Mouse (Mus musculus) hindbrain, embryonic 13.5 days (tissue): ENCODE data around the gene Rin2. TPM values are rescaled to one million over a fixed set of nuclear protein-coding genes. Genes with fewer than 3 reads are reported as not detected.

ENCODE experiments used
- ATAC-seq: fragments of 200-750 bp; cut with Nextera tagmentation; 2 replicates; pipeline ENCODE4 v1.8.0; 2017; ENCODE audit warnings: moderate TSS enrichment; ENCODE audit not compliant: low FRiP score
- H3K27ac ChIP-seq: fragments of 300-500 bp; sonication (generic); 2 replicates; pipeline ENCODE4 v1.5.1; 2015; ENCODE audit warnings: inconsistent platforms, mild to moderate bottlenecking, moderate library complexity
- H3K27me3 ChIP-seq: fragments of 300-500 bp; sonication (generic); 2 replicates; pipeline ENCODE4 v1.6.1; 2015; ENCODE audit warnings: mild to moderate bottlenecking, inconsistent platforms
- H3K36me3 ChIP-seq: fragments of 300-500 bp; sonication (generic); 2 replicates; pipeline ENCODE4 v1.6.1; 2015; ENCODE audit warnings: mild to moderate bottlenecking, inconsistent platforms
- H3K4me1 ChIP-seq: fragments of 300-500 bp; sonication (generic); replicated peaks from 2 replicates; pipeline ENCODE4 v1.6.1; 2015; ENCODE audit warnings: inconsistent platforms
- H3K4me2 ChIP-seq: fragments of 300-500 bp; sonication (generic); 2 replicates; pipeline ENCODE4 v1.6.1; 2015; ENCODE audit warnings: inconsistent platforms, mild to moderate bottlenecking, moderate library complexity
- H3K4me3 ChIP-seq: fragments of 300-500 bp; sonication (generic); 2 replicates; pipeline ENCODE4 v1.5.1; 2015; ENCODE audit warnings: mild to moderate bottlenecking, inconsistent platforms
- H3K9ac ChIP-seq: fragments of 300-500 bp; sonication (generic); 2 replicates; pipeline ENCODE4 v1.6.1; 2015; ENCODE audit warnings: mild to moderate bottlenecking, inconsistent platforms
- H3K9me3 ChIP-seq: fragments of 300-500 bp; sonication (generic); 2 replicates; pipeline ENCODE4 v1.6.1; 2016; ENCODE audit warnings: inconsistent platforms
- WGBS: fragments of 180-500 bp; shearing (Covaris S2); methylation state at CpG from one replicate; pipeline ENCODE4 v1.1.7; 2015; 5-methylcytosine and 5-hydroxymethylcytosine counted together
- polyA plus RNA-seq: library from polyadenylated mRNA; unstranded; fragments of >200 nt; fragmentation: Nextera tagmentation; extraction: Ambion mirVana; gene quantifications from 2 replicates; pipeline ENCODE4 v1.2.1, GENCODE M21; 2015

The Rin2 gene
- polyA plus RNA-seq, 1 experiment from 2014 or later = 15.4 TPM

DNA sequence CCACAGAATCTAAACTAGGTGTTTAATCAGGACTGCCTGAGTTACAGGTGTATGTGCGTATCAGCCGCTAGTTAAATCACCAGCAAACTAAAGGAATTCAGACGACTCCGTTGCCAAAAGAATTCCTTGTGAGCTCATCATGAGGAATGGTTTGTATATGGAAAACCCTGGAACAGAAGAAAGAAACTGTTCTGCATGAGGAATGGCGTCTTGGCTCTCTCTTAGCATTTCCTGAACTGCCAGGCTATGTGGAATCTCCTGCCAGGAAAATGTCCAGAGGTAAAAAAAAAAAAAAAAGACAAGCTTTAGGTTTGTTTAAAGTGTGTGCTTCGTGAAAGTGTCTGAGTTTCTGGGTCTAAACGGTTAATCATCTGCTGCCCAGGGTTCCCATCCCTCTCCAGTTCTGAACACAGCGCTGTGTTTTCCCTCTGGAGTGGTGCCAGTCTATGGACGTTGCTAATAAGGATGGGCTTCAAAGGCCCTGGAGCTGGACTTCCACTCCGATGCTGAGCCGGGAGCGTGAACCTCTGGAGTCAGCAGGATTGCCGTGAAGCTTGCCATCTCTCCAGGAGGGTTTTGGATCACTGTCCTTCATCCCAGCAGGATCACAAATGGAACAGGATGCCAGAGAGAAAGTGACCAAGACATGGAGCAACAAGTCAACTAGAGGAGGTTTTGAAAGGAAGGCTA is 109.4 kb downstream of the Rin2 start:
- no peak overlapping the region for H3K27ac ChIP-seq

DNA sequence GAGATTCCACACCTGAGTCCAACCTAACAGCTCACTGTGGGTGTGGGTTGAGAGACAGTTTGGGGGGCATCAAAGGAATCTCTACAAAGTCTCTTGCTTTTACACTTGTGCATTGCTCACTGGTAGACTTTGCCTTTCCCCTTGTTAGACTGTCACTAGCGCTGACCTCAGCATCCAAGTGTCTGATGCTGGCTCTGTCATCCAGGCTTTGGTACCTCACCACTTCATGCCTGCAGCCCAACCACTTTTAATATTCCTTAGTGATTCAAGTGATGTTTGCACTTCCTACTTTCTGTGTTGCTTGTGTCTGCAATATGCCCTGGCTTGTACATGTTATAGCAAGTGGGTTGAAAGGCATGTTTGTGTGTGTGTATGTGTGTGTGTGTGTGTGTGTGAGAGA is 109.9 kb downstream of the Rin2 start:
- no peak overlapping the region for H3K9ac ChIP-seq
- no peak overlapping the region for H3K4me2 ChIP-seq
- no peaks in the 10 kb centered on the region for H3K9me3 ChIP-seq
- H3K27ac ChIP-seq = no peak overlapping the region
- H3K4me3 ChIP-seq = no peak overlapping the region
- WGBS = 70% methylated on average over 1 of the region's 1 CpGs
- no peak for ATAC-seq
- no peaks in the 10 kb centered on the region for H3K27me3 ChIP-seq
- no peaks in the 10 kb centered on the region for H3K36me3 ChIP-seq
- H3K4me1 ChIP-seq = peaks cover 23% of the 10 kb centered on the region

More for the DNA sequence above, 109.4 kb downstream of the Rin2 start:
- no peak overlapping the region for H3K4me2 ChIP-seq
- no peaks in the 10 kb centered on the region for H3K27me3 ChIP-seq
- no peaks in the 10 kb centered on the region for H3K36me3 ChIP-seq
- WGBS = 54% methylated on average over 13 of the region's 13 CpGs
- no peak for ATAC-seq
- no peak overlapping the region for H3K9ac ChIP-seq
- H3K4me1 ChIP-seq = peaks cover 23% of the 10 kb centered on the region
- H3K4me3 ChIP-seq = no peak overlapping the region
- H3K9me3 ChIP-seq = no peaks in the 10 kb centered on the region

DNA sequence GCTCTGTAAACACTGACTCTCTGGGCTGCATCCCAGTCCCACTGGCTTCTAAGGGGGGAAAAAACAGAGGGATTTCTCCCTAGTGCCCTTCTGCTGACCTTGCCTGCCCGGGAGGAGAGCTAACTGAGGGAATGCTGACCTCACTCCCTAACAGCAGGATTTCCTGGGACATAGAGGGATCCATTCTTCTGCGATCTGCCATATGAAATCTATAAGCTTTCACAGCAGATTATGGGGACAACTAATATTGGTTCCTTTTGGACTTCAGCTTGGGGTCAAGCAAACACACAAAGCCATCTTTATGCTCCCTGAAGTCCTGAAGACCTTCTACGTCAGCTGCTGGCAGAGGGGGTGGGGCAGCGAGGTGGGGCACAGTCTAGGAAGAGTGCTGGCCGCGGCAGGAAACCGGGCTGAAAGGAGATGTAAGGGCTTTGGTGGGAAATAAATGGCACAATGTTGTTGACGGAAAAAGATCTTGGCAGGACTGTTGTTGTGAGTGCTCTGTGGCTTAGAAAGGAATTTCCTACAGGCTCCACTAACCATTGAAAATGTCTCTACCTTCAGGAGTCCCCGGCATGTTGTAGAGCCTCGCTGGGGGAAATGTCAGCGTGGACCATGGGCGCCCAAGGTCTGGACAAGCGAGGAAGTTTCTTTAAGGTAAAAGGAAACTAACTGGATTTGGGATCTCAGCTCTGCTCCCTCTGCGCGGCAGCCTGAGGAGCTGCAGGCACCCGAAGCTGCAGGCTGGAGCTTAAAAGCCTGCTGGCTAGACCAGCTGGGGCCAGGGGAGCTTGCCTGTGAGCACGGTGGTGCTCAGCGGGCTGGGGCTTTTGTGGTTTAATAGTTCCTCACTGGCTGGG is 111.0 kb downstream of the Rin2 start:
- Histone ChIP-seq H3K27me3 (no peaks in the 10 kb centered on the region), H3K36me3 (no peaks in the 10 kb centered on the region), H3K4me2 (peak overlapping the region; percentile 62), H3K9me3 (no peaks in the 10 kb centered on the region), H3K4me3 (peak overlapping the region; percentile 35), H3K4me1 (peaks cover 23% of the 10 kb centered on the region), H3K27ac (peak overlapping the region; percentile 52), H3K9ac (peak overlapping the region; percentile 21)
- peak; percentile 75 for ATAC-seq
- WGBS = under 1% methylated on average over 18 of the region's 18 CpGs

DNA sequence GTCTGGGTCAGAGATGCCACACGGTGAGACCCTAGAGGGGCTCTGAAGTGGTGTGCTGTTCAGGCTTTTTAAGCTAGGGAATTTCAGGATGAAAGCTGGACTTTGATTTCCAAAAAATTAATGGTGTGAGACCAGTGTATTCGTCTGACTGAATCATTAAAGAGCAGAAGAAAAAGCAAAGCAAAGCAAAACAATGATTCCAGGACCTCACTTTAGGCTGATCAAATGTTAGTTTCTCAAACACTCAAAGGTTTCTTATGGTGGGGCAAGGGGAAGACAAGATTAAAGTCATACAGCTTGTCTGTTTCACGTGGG is 111.6 kb downstream of the Rin2 start:
- Histone ChIP-seq H3K4me1 (peaks cover 23% of the 10 kb centered on the region), H3K27ac (peak overlapping the region; percentile 52; the same call in 1 of the 2 replicates), H3K9me3 (no peaks in the 10 kb centered on the region), H3K36me3 (no peaks in the 10 kb centered on the region), H3K27me3 (no peaks in the 10 kb centered on the region), H3K9ac (peak overlapping the region; percentile 21), H3K4me2 (peak overlapping the region; percentile 62), H3K4me3 (peak overlapping the region; percentile 35)
- 11% methylated on average over 3 of the region's 3 CpGs for WGBS
- ATAC-seq = no peak

DNA sequence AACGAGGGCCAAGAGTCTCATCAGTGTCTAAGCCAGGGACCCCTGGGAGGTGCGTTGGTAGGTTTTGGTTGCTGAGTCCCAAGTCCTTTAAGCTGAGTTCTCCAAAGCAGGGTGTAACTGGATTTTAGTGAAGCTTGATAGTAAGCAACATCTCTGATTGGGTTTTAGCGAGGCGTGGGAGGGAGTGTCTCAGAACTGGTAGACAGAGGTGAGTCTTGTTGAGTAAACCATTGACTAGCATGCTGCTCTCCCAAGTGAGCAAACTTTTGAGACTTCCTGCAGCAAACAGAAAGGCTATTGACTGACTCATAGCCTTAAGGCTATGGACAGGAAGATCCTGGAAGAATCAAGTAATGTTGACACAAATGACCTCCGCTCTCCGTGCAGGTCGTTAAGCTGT is 112.5 kb downstream of the Rin2 start:
- ATAC-seq = no peak
- H3K4me2 ChIP-seq = no peak overlapping the region
- peaks cover 23% of the 10 kb centered on the region for H3K4me1 ChIP-seq
- 73% methylated on average over 7 of the region's 7 CpGs for WGBS
- H3K36me3 ChIP-seq = no peaks in the 10 kb centered on the region
- no peak overlapping the region for H3K9ac ChIP-seq
- H3K27ac ChIP-seq = no peak overlapping the region
- no peak overlapping the region for H3K4me3 ChIP-seq
- no peaks in the 10 kb centered on the region for H3K9me3 ChIP-seq
- H3K27me3 ChIP-seq = no peaks in the 10 kb centered on the region

DNA sequence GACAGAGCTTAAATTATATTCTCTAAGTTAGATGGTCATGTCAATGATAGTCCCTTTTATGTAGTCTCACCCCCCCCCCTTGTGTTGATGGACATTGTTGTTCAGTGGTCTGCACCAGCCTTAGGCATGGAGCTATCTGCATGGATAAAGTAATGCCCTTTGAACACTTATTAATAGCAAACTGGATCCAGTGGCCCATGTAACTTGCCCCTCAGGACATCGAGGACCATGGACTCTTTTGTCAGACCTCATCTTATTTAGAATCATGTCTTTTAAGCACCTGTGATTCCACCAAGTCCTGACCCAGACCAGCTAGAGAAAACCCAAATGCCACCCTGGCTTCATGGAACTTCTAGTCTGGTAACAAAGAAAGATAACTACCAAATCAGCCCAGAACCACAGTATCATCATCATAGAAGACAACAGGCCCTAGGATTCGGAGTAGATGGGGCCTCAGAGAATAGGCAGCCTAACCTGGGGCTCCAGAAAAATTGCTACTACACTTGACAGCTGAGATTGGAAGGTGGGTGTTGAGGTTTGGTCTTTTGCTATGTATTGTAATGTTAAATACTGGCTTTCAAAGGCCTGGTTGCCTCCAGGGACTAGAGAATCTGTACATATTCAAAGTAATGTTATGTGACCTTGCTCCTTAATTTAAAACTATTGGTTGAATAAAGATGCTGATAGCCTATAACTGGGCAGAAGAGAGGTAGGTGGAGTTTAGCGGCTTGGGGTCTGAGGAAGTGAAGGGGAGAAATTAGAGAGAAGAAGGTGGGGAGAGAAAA is 113.7 kb downstream of the Rin2 start:
- Histone ChIP-seq H3K9me3 (no peaks in the 10 kb centered on the region), H3K9ac (no peak overlapping the region), H3K4me1 (peaks cover 17% of the 10 kb centered on the region), H3K4me3 (no peak overlapping the region), H3K36me3 (no peaks in the 10 kb centered on the region), H3K27me3 (no peaks in the 10 kb centered on the region), H3K27ac (no peak overlapping the region), H3K4me2 (no peak overlapping the region)
- 94% methylated on average over 3 of the region's 3 CpGs for WGBS
- no peak for ATAC-seq

DNA sequence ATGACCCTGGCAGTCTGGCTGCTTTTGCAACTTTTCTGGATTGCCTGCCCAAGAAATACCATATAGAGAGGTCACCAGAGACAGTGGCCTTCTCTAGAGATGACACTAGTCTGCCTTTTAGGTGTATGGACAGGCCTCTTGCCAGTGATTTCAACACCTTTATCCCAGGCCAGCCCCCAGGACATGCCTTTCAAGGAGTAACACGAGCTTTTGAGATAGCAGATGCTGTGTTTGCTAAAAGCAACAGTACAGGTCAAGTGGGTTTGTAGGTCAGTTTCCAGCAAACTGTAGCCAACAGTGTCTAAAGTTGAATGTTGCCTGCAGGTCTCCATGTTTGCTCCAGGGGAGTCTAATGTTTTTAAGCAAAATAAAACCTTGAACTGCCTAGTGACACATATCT is 118.7 kb downstream of the Rin2 start:
- H3K4me2 ChIP-seq = no peak overlapping the region
- no peak overlapping the region for H3K27ac ChIP-seq
- H3K9ac ChIP-seq = no peak overlapping the region
- H3K9me3 ChIP-seq = no peaks in the 10 kb centered on the region
- no peaks in the 10 kb centered on the region for H3K4me1 ChIP-seq
- H3K27me3 ChIP-seq = no peaks in the 10 kb centered on the region
- 67% methylated on average over 1 of the region's 1 CpGs for WGBS
- H3K36me3 ChIP-seq = no peaks in the 10 kb centered on the region
- no peak overlapping the region for H3K4me3 ChIP-seq
- no peak for ATAC-seq

DNA sequence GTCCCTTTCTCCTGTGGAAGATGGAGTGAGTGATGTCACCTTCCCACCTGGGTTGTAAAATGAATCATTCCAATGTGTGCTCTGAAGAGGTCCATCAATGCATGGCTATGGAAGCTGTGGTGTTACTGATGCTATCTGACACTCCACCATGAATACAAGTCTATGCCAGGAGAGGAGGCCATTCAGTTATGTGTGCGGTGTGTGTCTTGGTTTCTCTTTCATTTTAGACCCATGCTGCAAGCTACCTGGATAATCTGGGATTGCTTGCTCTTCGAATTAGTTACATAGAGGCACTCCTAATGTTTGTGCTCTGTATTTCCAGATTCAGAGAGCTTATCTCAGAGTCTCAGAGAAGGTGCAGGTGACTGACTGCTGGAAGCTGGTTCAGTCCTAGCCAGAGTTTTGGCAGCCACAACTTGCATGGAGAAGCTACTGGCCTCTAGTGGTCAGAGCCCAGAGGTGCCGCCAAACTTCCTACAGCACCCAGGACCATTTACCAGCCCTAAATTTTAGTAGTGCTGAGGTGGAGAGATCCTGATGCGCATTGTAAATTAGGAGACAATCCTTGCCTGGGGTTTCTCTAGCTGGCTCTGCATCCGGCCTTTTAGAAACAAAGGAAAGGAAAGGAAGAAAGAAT is 119.4 kb downstream of the Rin2 start:
- no peaks in the 10 kb centered on the region for H3K4me1 ChIP-seq
- no peak overlapping the region for H3K4me2 ChIP-seq
- no peak for ATAC-seq
- H3K9me3 ChIP-seq = no peaks in the 10 kb centered on the region
- no peak overlapping the region for H3K9ac ChIP-seq
- WGBS = 34% methylated on average over 5 of the region's 5 CpGs
- no peak overlapping the region for H3K4me3 ChIP-seq
- H3K27me3 ChIP-seq = no peaks in the 10 kb centered on the region
- H3K27ac ChIP-seq = no peak overlapping the region
- no peaks in the 10 kb centered on the region for H3K36me3 ChIP-seq

DNA sequence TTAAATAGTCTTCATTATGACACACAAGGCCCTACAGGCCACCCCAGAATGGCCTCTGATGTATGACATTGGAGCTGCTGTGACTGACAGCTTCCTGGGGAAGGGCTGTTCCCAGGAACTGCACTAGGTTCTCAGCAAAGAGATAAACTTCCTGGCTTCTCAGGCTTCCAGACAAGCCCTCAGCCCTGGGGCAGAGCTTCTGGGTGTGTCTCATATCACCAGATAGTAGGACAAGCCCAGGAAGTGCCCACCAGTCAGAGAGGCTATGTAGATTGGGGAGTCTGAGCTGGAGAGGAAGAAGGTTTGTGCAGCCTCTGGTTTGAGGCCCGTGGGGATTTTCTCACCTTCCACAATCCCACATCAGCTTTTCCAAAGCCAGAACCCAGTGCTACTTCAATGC is 122.8 kb downstream of the Rin2 start:
- no peak overlapping the region for H3K9ac ChIP-seq
- H3K9me3 ChIP-seq = no peaks in the 10 kb centered on the region
- no peak for ATAC-seq
- no peak overlapping the region for H3K4me3 ChIP-seq
- 0 out of 2 replicates have a peak, but pooled peaks cover 3% of the 10 kb centered on the region for H3K36me3 ChIP-seq
- 63% methylated on average over 1 of the region's 1 CpGs for WGBS
- no peaks in the 10 kb centered on the region for H3K4me1 ChIP-seq
- H3K27me3 ChIP-seq = no peaks in the 10 kb centered on the region
- no peak overlapping the region for H3K27ac ChIP-seq
- no peak overlapping the region for H3K4me2 ChIP-seq

DNA sequence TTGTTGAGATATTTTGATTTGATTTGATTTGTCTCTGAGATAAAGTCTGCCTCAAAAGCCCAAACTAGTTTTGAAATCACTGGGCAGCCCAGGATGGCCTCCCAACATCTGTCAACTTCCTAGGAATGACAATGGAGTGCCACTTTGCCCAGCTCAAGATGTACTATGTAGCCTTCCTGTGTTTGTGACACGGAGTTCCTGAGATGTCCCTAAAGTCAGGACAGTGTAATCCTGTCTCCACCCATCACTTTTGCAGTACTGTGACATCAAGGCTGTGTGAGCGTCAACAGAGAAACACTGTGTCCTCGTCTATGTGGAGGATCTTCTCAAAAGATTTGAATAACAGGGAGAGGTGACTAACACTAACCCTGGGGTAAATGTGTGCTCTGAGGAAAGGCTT is 123.9 kb downstream of the Rin2 start:
- Histone ChIP-seq H3K9ac (no peak overlapping the region), H3K27ac (no peak overlapping the region), H3K27me3 (no peaks in the 10 kb centered on the region), H3K4me2 (no peak overlapping the region), H3K36me3 (0 out of 2 replicates have a peak, but pooled peaks cover 3% of the 10 kb centered on the region), H3K9me3 (no peaks in the 10 kb centered on the region), H3K4me3 (no peak overlapping the region), H3K4me1 (no peaks in the 10 kb centered on the region)
- ATAC-seq = no peak
- 79% methylated on average over 3 of the region's 3 CpGs for WGBS

DNA sequence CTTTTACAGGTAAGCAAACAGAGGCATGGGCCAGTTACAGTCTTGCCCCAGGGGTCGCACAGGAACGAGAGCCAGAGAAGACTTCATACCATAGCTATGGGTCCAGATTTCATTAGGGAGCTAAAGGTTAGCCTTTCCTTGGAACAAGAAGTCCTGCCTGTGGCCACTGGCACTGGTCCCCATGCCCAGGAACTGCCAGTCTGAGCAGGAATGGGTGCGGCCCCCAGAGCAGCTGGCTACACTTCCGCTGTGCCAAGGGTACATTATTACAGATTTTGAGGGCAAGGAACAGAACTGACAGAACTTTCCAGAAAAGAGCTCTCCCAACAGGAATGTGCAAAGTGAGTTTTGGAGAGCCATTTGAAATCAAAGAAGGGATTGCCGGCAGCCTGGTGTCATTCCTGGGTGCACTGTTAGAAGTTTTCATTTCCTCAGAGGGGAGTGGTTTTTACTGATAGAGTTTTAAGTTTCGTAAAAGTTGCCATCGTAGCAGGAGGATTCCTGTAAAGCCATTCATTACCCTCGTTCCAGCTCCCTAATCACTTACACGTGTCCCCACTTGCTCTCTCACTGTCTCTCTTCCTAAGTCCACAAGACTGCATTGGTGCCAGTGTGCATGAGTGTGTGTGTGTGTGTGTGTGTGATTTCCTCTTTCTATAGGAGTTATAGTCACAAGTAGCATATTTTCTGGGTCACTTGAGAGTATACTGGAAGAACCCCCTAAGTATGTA is 126.5 kb downstream of the Rin2 start:
- Histone ChIP-seq H3K4me1 (no peaks in the 10 kb centered on the region), H3K36me3 (peaks cover 10% of the 10 kb centered on the region; the same call in 1 of the 2 replicates), H3K27me3 (no peaks in the 10 kb centered on the region), H3K27ac (no peak overlapping the region), H3K4me3 (no peak overlapping the region), H3K4me2 (no peak overlapping the region), H3K9me3 (peaks cover 2% of the 10 kb centered on the region; the same call in 1 of the 2 replicates), H3K9ac (no peak overlapping the region)
- no peak for ATAC-seq
- 83% methylated on average over 9 of the region's 9 CpGs for WGBS
